Mouse (Mus musculus) left cerebral cortex, postnatal 4 days (tissue): ENCODE measurements around the gene Fam241a. TPM values are rescaled to one million over a fixed set of nuclear protein-coding genes. Genes with fewer than 3 reads are reported as not detected.

ENCODE experiments used
- DNase-seq: peaks from one replicate; pipeline ENCODE4 v3.0.0-alpha.2; 2022
- intact Hi-C: fragments of 180-260 bp; cut with DNase I; formaldehyde crosslinking; loops from one replicate; pipeline ENCODE4 v1.15.1; 2025
- total RNA-seq, 2 experiments: library from RNA; stranded (reverse); gene quantifications; 2 replicates each; pipeline ENCODE4 v1.2.3; 2021

Fam241a gene
- total RNA-seq, 2 experiments from 2014 or later, result 11.0 to 13.2 TPM

DNA sequence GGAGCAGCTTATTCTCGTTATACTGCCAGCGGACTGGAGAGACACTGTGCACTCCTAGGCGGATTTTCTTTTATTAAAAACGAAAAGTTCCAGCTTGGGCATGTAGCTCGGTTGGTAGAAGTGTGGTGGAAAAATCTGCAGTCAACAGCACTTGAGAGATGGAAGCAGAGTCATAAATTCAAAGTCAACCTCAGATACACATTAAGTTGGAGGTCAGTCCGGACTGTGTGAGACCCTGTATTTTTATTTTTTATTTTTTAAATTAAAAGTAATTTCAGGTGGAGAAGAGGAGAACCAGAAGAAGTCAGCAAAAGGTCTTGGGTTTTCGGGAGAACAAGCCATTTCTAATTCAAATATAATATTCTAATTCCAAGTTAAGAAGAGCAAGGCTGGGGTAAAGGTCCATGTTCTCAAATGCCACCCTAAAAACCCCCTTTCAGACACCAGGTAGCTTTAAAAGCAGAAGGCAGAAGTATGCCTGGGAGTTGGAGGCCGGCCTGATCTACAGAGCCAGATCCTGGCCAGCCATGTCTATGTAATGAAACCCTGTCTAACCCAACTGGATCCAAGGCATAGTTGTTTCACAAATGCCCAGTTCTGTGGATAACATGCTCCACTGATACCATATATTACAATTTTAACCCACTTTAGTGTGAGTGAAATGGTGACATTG is 58.0 kb downstream of the Fam241a start:
- intact Hi-C loops, result no loop called here

DNA sequence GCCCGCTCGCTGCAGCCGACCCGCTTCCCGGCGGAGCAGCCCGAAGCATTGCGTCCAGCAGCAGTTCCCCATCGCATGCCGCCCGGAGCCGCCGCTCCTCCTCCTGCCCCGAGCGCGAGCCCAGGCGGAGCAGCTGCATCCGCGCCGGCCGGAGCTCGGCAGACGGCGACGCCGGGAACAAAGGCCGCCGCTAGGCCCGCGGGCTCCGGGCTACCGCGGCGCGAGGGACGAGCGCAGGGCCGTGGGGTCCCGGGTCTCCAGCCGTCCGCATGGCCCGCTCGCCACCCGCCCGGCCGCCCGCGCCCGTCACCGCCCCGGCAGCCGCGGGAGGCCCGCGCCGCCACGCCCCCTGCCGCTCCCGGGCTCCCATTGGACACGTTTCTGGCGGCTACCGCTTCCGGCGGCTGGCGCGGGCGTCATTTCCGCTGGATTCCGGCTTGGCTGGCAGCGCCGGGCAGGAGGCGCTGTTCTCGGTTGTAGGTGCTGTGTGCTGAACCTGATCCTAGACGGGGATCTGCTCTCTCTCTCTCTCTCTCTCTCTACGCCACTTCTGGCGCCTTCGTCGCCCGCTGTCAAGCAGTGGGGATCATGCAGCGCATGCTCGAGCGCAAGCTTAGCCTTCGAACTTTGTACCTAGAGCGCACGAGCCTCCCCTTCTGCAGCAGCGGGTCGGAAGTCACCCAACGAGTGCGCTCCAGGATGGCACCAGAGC is 58.8 kb downstream of the Fam241a start, which contains the start of gene Ap1ar:
Ap1ar (minus strand) TSS at position 370 of the 712 bp plus-strand sequence.
- peak; percentile 96 for DNase-seq
- intact Hi-C loops, result no loop called here

More for the DNA sequence above, 58.0 kb downstream of the Fam241a start:
- DNase-seq, result no peak

GRCm38 (mm10) chr3:127836798-127837153 is 59.3 kb downstream of the Fam241a start:
- intact Hi-C loops, result no loop called here
- DNase-seq, result no peak

GRCm38 (mm10) chr3:127835594-127835993 is 60.5 kb downstream of the Fam241a start:
- no peak for DNase-seq
- intact Hi-C loops, result no loop called here

- DNase-seq, result no peak
- intact Hi-C loops, result no loop called here
These were observed 62.1 kb downstream of the Fam241a start for GRCm38 (mm10) chr3:127834040-127834439.

GRCm38 (mm10) chr3:127831079-127831478 is 65.0 kb downstream of the Fam241a start:
- intact Hi-C loops, result no loop called here
- DNase-seq, result no peak

- intact Hi-C loops, result no loop called here
- DNase-seq, result no peak
These were observed 65.9 kb downstream of the Fam241a start for GRCm38 (mm10) chr3:127830183-127830582.

- intact Hi-C loops, result no loop called here
- DNase-seq, result no peak
These were observed 69.0 kb downstream of the Fam241a start for GRCm38 (mm10) chr3:127827123-127827522.

DNA sequence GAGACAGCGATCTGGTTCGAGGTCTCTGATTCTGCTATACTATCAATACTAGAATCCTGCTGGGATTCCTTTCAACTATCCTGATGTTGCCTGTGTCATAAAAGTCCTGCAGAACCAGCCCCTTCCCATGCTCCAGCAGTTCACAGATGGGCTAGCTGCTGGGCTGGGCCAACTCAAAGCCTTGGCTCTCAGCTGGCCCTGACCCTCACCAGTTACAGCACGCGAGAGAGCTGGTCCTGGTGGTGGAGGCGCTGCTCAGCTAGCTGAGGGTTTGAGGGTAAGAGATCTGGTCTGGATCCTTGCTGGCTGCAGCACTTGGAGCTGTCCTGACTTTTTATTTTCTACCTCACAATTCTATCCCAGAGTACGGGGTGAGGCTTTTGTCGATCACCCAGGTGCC is 69.6 kb downstream of the Fam241a start:
- DNase-seq, result no peak
- intact Hi-C loops, result no loop called here

GRCm38 (mm10) chr3:127823886-127824863 is 71.9 kb downstream of the Fam241a start:
- no peak for DNase-seq
- intact Hi-C loops, result no loop called here

DNA sequence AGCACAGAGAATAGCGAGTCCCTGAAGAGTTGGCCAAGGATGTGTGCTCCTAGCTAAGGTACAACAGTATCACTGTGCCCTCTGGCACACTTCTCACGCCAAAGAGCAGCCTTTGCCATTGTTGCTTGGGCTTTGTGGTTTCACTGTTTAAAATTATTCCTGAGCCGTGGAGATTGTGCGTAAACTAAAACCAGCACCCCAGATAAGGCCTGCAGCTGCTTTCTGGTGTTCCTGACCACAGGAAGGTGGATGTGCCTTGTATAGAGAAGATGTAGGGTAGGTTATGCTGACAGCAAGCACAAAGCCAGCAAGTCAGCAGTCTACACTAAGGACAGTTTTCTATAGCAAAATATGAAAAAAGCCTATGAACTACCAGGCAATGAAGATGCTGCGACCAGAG is 74.9 kb downstream of the Fam241a start:
- DNase-seq, result no peak
- intact Hi-C loops, result no loop called here

DNA sequence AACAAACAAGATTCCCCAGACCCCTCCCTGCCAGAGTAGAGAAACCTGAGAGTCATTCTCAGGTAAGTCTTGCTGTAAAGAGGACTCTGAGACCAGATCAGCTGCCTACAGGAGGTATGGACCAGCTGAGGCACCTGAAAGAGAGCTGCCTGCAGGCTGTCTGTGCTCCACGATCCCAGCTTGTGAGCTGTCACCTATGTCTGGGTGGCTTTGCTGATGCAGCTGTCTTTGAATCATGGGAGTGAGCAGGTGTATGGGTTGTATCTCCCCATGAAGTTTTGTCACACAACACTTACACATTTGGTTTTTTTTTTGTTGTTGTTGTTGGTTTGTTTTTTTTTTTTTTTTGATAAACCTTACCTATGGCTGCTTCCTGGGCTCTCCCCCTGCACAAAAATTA is 75.7 kb downstream of the Fam241a start:
- intact Hi-C loops, result no loop called here
- no peak for DNase-seq

Other genes starting within 250 kb of the Fam241a start
- gene Alpk1, start 115.8 kb downstream of the Fam241a start, total RNA-seq, result 1 to 10 TPM; 2.0 to 4.0 TPM
- 1 to 10 TPM; 1.6 to 2.1 TPM for gene Tifa, start 106.5 kb downstream of the Fam241a start, total RNA-seq
- gene Ap1ar, start 58.8 kb downstream of the Fam241a start, total RNA-seq, result 10 to 100 TPM; 85.0 to 87.2 TPM